Mouse (Mus musculus): ENCODE measurements around the gene Cldn20. TPM values are rescaled to one million over a fixed set of nuclear protein-coding genes. Genes with fewer than 3 reads are reported as not detected.

Cldn20 gene
- total and polyA plus RNA-seq, 3 experiments: 0.31 to 0.52 TPM; not detected in 1

DNA sequence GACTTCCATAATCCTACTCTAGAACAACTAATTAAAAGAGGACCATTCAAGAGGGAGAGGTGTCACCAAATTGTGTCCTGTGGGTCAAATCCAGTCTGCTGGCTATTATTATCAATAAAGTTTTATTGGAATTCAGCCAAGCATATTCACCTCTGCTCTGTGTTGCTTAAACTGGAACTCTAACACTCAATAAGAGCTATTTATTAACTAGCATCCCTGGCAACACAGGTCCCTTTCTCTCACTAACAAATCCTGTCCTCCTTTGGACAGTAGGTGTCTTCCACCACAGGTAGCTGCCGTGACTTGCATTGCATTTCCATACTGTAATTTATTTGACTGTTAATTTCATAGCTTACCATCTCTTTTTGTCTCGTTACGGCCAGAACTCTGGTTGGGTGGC lies 36.3 kb upstream of the Cldn20 start:
- Histone ChIP-seq H3K79me2 (ENCODE audit: control insufficient read depth, insufficient read depth, low read length, poor library complexity) (no peaks in the 10 kb centered on the region), H3K27ac (ENCODE audit: control insufficient read depth, low read depth, low read length) (no peak overlapping the region), H3K4me1 (ENCODE audit: control insufficient read depth in 1 of 2, insufficient read depth in 2 of 2, low read length in 2 of 2) (0 out of 4 replicates have a peak, but pooled peaks cover 0 to 2% of the 10 kb centered on the region in 2 experiments), H3K4me3 (ENCODE audit: control insufficient read depth in 1 of 2, insufficient read depth in 1 of 2, low read depth in 2 of 2, low read length in 2 of 2) (no peak overlapping the region), H3K36me3 (ENCODE audit: control insufficient read depth in 1 of 2, insufficient read depth in 2 of 2, low read length in 2 of 2) (no peaks in the 10 kb centered on the region), H3K9ac (ENCODE audit: control insufficient read depth, low read depth, low read length, poor library complexity, severe bottlenecking) (no peak overlapping the region), H3K27me3 (ENCODE audit: control insufficient read depth in 1 of 2, insufficient read depth in 2 of 2, low read length in 2 of 2) (no peaks in the 10 kb centered on the region), H3K9me3 (replicated peaks; ENCODE audit: insufficient read depth, low read length) (no peaks in the 10 kb centered on the region)
- TF ChIP-seq MXI1 (IDR thresholded peaks at IDR 0.05; ENCODE audit: low read depth, low read length): no peak
- TF ChIP-seq ZKSCAN1 (IDR thresholded peaks at IDR 0.05; ENCODE audit: low read depth, low read length): no peak
- TF ChIP-seq GATA1 (IDR thresholded peaks at IDR 0.05; ENCODE audit: low read depth, low read length): no peak
- no peak for TF ChIP-seq ZMIZ1 (IDR thresholded peaks at IDR 0.05; ENCODE audit: low read depth, low read length)
- TF ChIP-seq NELFE (IDR thresholded peaks at IDR 0.05; ENCODE audit: low read depth, low read length): no peak
- TF ChIP-seq GABPA (IDR thresholded peaks at IDR 0.05; ENCODE audit: low read depth, low read length): no peak
- TF ChIP-seq POLR2AphosphoS2 (IDR thresholded peaks at IDR 0.05; ENCODE audit: low read length): no peak
- TF ChIP-seq MAX (IDR thresholded peaks at IDR 0.05; ENCODE audit: low read length): no peak
- no peak for TF ChIP-seq USF2 (IDR thresholded peaks at IDR 0.05; ENCODE audit: borderline replicate concordance in 1 of 2, insufficient read depth in 1 of 2, low read depth in 1 of 2, low read length in 2 of 2)
- no peak for TF ChIP-seq UBTF (IDR thresholded peaks at IDR 0.05; ENCODE audit: borderline replicate concordance, insufficient read depth, low read depth, low read length)
- no peak for TF ChIP-seq SMC3 (IDR thresholded peaks at IDR 0.05; ENCODE audit: low read depth, low read length)
- no peak for TF ChIP-seq BHLHE40 (IDR thresholded peaks at IDR 0.05; ENCODE audit: borderline replicate concordance, low read depth, low read length)
- no peak for TF ChIP-seq E2F4 (IDR thresholded peaks at IDR 0.05; ENCODE audit: borderline replicate concordance, low read depth, low read length)
- TF ChIP-seq CHD1 (IDR thresholded peaks at IDR 0.05; ENCODE audit: low read depth, low read length): no peak
- no peak for TF ChIP-seq MYC (IDR thresholded peaks at IDR 0.05; ENCODE audit: low read depth, low read length)
- TF ChIP-seq CTCF (IDR thresholded peaks at IDR 0.05 in 2 of 3, conservative IDR thresholded peaks at IDR 0.05 in 1 of 3; ENCODE audit: control insufficient read depth in 1 of 3, insufficient read depth in 1 of 3, low read depth in 2 of 3, low read length in 3 of 3, poor library complexity in 1 of 3, severe bottlenecking in 1 of 3): no peak
- DNase-seq (ENCODE audit: low read depth, low spot score): no peak

DNA sequence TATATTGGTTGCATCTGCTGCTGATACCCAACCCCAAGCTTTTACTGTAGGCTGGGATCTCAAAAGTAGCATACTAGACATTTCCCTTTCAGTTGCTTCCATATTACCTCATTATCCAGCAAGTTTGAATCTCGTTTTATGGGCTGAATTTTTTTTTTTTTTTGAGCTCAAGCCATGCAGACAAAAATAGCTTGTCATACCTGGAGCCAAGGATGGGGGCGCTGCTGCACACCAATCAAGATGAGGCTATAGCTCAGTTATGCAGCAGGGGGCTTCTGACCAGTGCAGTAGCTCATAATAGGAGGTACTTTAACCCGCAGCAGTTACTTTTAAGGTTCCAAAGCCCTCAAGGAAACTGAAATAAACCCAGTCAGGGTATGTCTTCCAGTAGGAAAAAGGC lies 34.3 kb upstream of the Cldn20 start:
- H3K4me3 ChIP-seq (ENCODE audit: control insufficient read depth in 1 of 2, insufficient read depth in 1 of 2, low read depth in 2 of 2, low read length in 2 of 2): no peak overlapping the region
- no peaks in the 10 kb centered on the region for H3K79me2 ChIP-seq (ENCODE audit: control insufficient read depth, insufficient read depth, low read length, poor library complexity)
- no peaks in the 10 kb centered on the region for H3K9me3 ChIP-seq (replicated peaks; ENCODE audit: insufficient read depth, low read length)
- H3K4me1 ChIP-seq (ENCODE audit: control insufficient read depth in 1 of 2, insufficient read depth in 2 of 2, low read length in 2 of 2): 0 out of 4 replicates have a peak, but pooled peaks cover 0 to 2% of the 10 kb centered on the region in 2 experiments
- no peak overlapping the region for H3K9ac ChIP-seq (ENCODE audit: control insufficient read depth, low read depth, low read length, poor library complexity, severe bottlenecking)
- TF ChIP-seq MXI1 (IDR thresholded peaks at IDR 0.05; ENCODE audit: low read depth, low read length): no peak
- 0 out of 2 replicates have a peak, but pooled peaks have one; percentile 37 for TF ChIP-seq ZKSCAN1 (IDR thresholded peaks at IDR 0.05; ENCODE audit: low read depth, low read length)
- peak; percentile 95 for TF ChIP-seq ZNF384 (IDR thresholded peaks at IDR 0.05; ENCODE audit: low read depth, low read length)
- TF ChIP-seq SMC3 (IDR thresholded peaks at IDR 0.05; ENCODE audit: low read depth, low read length): peak; percentile 30
- 0 out of 2 replicates have a peak, but pooled peaks have one; percentile 6 for TF ChIP-seq BHLHE40 (IDR thresholded peaks at IDR 0.05; ENCODE audit: borderline replicate concordance, low read depth, low read length)
- TF ChIP-seq RAD21 (IDR thresholded peaks at IDR 0.05; ENCODE audit: low read depth, low read length): no peak; the same call in none of the 2 replicates
- TF ChIP-seq POLR2A (IDR thresholded peaks at IDR 0.05; ENCODE audit: control insufficient read depth in 1 of 2, insufficient read depth in 1 of 2, low read depth in 1 of 2, low read length in 2 of 2, poor library complexity in 1 of 2): no peak
- peak; percentile 65 to 84 (median 75) for TF ChIP-seq CTCF (IDR thresholded peaks at IDR 0.05 in 2 of 3, conservative IDR thresholded peaks at IDR 0.05 in 1 of 3; ENCODE audit: control insufficient read depth in 1 of 3, insufficient read depth in 1 of 3, low read depth in 2 of 3, low read length in 3 of 3, poor library complexity in 1 of 3, severe bottlenecking in 1 of 3)
- TF ChIP-seq NRF1 (IDR thresholded peaks at IDR 0.05; ENCODE audit: insufficient read depth, low read depth, low read length, poor library complexity, severe bottlenecking): no peak
- H3K27ac ChIP-seq (ENCODE audit: control insufficient read depth, low read depth, low read length): no peak overlapping the region
- DNase-seq (ENCODE audit: low read depth, low spot score): peak; percentile 78
- no peaks in the 10 kb centered on the region for H3K36me3 ChIP-seq (ENCODE audit: control insufficient read depth in 1 of 2, insufficient read depth in 2 of 2, low read length in 2 of 2)
- no peaks in the 10 kb centered on the region for H3K27me3 ChIP-seq (ENCODE audit: control insufficient read depth in 1 of 2, insufficient read depth in 2 of 2, low read length in 2 of 2)
